Mouse (Mus musculus): ENCODE measurements at regions not wholly inside any gene's neighbourhood (a gene's known extent, or its start where the extent isn't known, plus 50 kb on each side); places are given as distances from the start of the nearest gene placed in this dataset.

- Histone ChIP-seq H3K4me1 (replicated peaks; ENCODE audit: control insufficient read depth, insufficient read depth, low read length) (no peaks in the 10 kb centered on the region), H3K4me3 (ENCODE audit: low read depth, low read length) (no peak overlapping the region), H3K27ac (ENCODE audit: low read depth, low read length) (no peak overlapping the region), H3K4me2 (ENCODE audit: low read depth, low read length, severe bottlenecking) (no peak overlapping the region), H3K9me3 (ENCODE audit: control insufficient read depth, low read length) (no peaks in the 10 kb centered on the region), H3K9ac (ENCODE audit: low read length) (no peak overlapping the region), H3K36me3 (ENCODE audit: control insufficient read depth, insufficient read depth, low read length) (no peaks in the 10 kb centered on the region), H3K27me3 (ENCODE audit: control insufficient read depth, insufficient read depth, low read length) (no peaks in the 10 kb centered on the region; the same call in 1 of the 2 replicates)
- WGBS: 85% methylated on average over 12 of the region's 12 CpGs
- ATAC-seq (replicated peaks; ENCODE audit: low FRiP score) (no peak), DNase-seq (ENCODE audit: low spot score) (no peak)
These were observed 205.6 kb upstream of the Bcor start for GRCm38 (mm10) chrX:12365582-12366323.

- no peak for ATAC-seq (replicated peaks; ENCODE audit: low FRiP score)
- no peak overlapping the region for H3K4me2 ChIP-seq (ENCODE audit: low read depth, low read length, severe bottlenecking)
- no peak overlapping the region for H3K9ac ChIP-seq (ENCODE audit: low read length)
- H3K9me3 ChIP-seq (ENCODE audit: control insufficient read depth, low read length): no peaks in the 10 kb centered on the region
- H3K27ac ChIP-seq (ENCODE audit: low read depth, low read length): no peak overlapping the region
- no peak overlapping the region for H3K4me3 ChIP-seq (ENCODE audit: low read depth, low read length)
- H3K4me1 ChIP-seq (replicated peaks; ENCODE audit: control insufficient read depth, insufficient read depth, low read length): no peaks in the 10 kb centered on the region
- DNase-seq (ENCODE audit: low spot score): no peak
- H3K36me3 ChIP-seq (ENCODE audit: control insufficient read depth, insufficient read depth, low read length): no peaks in the 10 kb centered on the region
- 87% methylated on average over 6 of the region's 6 CpGs for WGBS
- no peaks in the 10 kb centered on the region; the same call in 1 of the 2 replicates for H3K27me3 ChIP-seq (ENCODE audit: control insufficient read depth, insufficient read depth, low read length)
These were observed 206.6 kb upstream of the Bcor start for GRCm38 (mm10) chrX:12366801-12367200.

GRCm38 (mm10) chrX:12373670-12374069, 213.5 kb upstream of the Bcor start:
- Histone ChIP-seq H3K27ac (ENCODE audit: low read depth, low read length) (no peak overlapping the region), H3K4me3 (ENCODE audit: low read depth, low read length) (no peak overlapping the region), H3K36me3 (ENCODE audit: control insufficient read depth, insufficient read depth, low read length) (no peaks in the 10 kb centered on the region), H3K9ac (ENCODE audit: low read length) (no peak overlapping the region), H3K4me1 (replicated peaks; ENCODE audit: control insufficient read depth, insufficient read depth, low read length) (no peaks in the 10 kb centered on the region), H3K4me2 (ENCODE audit: low read depth, low read length, severe bottlenecking) (no peak overlapping the region), H3K27me3 (ENCODE audit: control insufficient read depth, insufficient read depth, low read length) (no peaks in the 10 kb centered on the region; the same call in 1 of the 2 replicates), H3K9me3 (ENCODE audit: control insufficient read depth, low read length) (no peaks in the 10 kb centered on the region)
- WGBS: 84% methylated on average over 6 of the region's 6 CpGs
- no peak for ATAC-seq (replicated peaks; ENCODE audit: low FRiP score)
- no peak for DNase-seq (ENCODE audit: low spot score)

GRCm38 (mm10) chrX:12375796-12376195, 211.8 kb upstream of the Atp6ap2 start:
- ATAC-seq (replicated peaks; ENCODE audit: low FRiP score) (no peak), DNase-seq (ENCODE audit: low spot score) (no peak)
- no peak overlapping the region for H3K4me3 ChIP-seq (ENCODE audit: low read depth, low read length)
- WGBS: 67% methylated on average over 1 of the region's 1 CpGs
- no peaks in the 10 kb centered on the region for H3K9me3 ChIP-seq (ENCODE audit: control insufficient read depth, low read length)
- H3K36me3 ChIP-seq (ENCODE audit: control insufficient read depth, insufficient read depth, low read length): no peaks in the 10 kb centered on the region
- no peak overlapping the region for H3K9ac ChIP-seq (ENCODE audit: low read length)
- H3K4me1 ChIP-seq (replicated peaks; ENCODE audit: control insufficient read depth, insufficient read depth, low read length): no peaks in the 10 kb centered on the region
- H3K27me3 ChIP-seq (ENCODE audit: control insufficient read depth, insufficient read depth, low read length): no peaks in the 10 kb centered on the region
- no peak overlapping the region for H3K4me2 ChIP-seq (ENCODE audit: low read depth, low read length, severe bottlenecking)
- no peak overlapping the region for H3K27ac ChIP-seq (ENCODE audit: low read depth, low read length)

DNA sequence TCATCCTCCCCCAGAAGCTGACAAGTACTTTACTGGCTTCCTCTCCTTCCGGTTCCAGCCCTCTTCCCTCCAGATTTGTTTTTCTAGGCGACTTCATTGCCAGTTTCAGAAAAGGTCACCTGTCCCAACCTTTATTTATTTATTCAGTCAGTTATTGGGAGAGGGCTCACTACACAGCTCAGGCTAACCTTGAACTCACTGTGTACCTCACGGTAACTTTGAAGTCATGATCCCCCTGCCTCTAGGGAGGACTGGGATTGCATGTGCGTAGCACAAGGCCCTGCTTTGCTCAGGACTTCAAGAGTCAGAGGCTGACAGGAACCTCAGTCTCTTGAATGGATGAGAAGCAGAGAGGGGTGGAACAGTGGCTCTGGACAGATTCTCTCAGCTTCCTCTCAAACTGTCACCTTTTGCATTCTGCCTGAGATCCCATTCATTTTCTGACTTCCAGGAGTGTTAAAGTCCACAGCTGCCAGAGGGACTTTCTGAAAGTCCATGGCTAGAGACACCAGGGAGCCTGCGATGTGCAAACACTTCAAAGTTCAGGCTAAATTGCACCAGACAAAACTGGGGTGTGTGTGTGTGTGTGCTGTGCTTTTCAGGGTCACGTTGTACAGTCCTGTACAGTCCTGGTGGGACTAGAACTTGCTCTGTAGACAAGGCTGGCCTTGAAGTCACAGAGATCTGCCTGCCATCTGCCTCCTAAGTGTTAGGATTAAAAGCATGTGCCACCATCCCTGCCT, 211.2 kb upstream of the Atp6ap2 start:
- Histone ChIP-seq H3K4me1 (replicated peaks; ENCODE audit: control insufficient read depth, insufficient read depth, low read length) (no peaks in the 10 kb centered on the region), H3K27me3 (ENCODE audit: control insufficient read depth, insufficient read depth, low read length) (no peaks in the 10 kb centered on the region), H3K27ac (ENCODE audit: low read depth, low read length) (no peak overlapping the region), H3K9me3 (ENCODE audit: control insufficient read depth, low read length) (no peaks in the 10 kb centered on the region), H3K4me2 (ENCODE audit: low read depth, low read length, severe bottlenecking) (no peak overlapping the region), H3K36me3 (ENCODE audit: control insufficient read depth, insufficient read depth, low read length) (no peaks in the 10 kb centered on the region), H3K9ac (ENCODE audit: low read length) (no peak overlapping the region), H3K4me3 (ENCODE audit: low read depth, low read length) (no peak overlapping the region)
- WGBS: 84% methylated on average over 6 of the region's 6 CpGs
- no peak for DNase-seq (ENCODE audit: low spot score)
- ATAC-seq (replicated peaks; ENCODE audit: low FRiP score): no peak

DNA sequence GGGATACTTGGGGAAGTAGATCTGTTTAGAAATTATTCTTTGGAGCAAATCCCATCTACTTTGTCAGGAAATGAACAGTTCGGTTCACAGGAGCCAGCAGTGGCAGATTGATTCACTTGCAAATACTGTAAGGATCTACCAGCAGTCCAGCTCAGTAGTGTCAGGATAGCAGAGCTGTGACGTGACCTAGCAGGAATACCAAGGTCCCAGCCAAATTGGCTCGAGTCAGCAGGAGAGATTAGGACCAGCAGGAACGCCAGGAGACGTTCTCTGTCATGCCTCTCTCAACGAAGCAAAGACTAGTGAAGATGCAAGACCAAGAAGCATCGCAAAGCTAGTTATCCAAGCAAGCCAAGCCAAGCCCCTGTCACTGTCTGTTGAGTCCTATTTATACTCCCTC, 210.2 kb upstream of the Atp6ap2 start:
- ATAC-seq (replicated peaks; ENCODE audit: low FRiP score): no peak
- H3K9ac ChIP-seq (ENCODE audit: low read length): no peak overlapping the region
- H3K4me2 ChIP-seq (ENCODE audit: low read depth, low read length, severe bottlenecking): no peak overlapping the region
- no peaks in the 10 kb centered on the region for H3K9me3 ChIP-seq (ENCODE audit: control insufficient read depth, low read length)
- H3K36me3 ChIP-seq (ENCODE audit: control insufficient read depth, insufficient read depth, low read length): no peaks in the 10 kb centered on the region
- no peak overlapping the region for H3K4me3 ChIP-seq (ENCODE audit: low read depth, low read length)
- WGBS: 84% methylated on average over 7 of the region's 7 CpGs
- H3K27ac ChIP-seq (ENCODE audit: low read depth, low read length): no peak overlapping the region
- no peaks in the 10 kb centered on the region for H3K27me3 ChIP-seq (ENCODE audit: control insufficient read depth, insufficient read depth, low read length)
- no peak for DNase-seq (ENCODE audit: low spot score)
- no peaks in the 10 kb centered on the region for H3K4me1 ChIP-seq (replicated peaks; ENCODE audit: control insufficient read depth, insufficient read depth, low read length)

DNA sequence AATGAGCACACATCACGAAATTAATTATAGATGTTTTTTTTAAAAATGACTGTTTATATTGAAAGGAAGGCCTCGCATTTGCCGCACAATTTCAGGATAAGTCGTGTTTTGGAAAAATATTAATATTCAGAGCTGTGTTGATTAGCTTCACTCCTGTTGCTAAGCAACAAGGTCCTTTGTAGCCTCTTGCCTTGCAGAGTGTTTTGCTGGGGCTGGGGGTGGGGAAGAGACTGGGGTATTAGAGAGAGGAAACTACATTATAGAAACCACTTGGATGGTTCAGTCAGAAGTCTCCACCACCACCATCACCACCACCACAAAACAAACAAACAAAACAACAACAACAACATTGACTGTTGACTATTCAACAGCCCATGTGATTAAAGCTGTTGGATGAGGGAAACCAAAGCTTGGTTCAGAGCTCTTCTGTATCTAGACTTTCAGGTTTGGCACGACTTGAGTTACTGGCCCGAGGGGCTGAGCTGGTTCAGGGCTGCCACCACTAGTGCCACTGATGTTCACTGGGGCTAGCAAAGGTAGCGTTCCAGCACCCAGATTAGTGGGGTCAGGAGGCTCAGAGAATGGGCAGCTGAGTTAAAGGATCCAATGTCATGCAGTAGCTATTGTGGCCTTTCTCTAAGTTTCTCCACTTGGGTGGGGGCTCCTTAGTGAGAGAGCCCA, 195.3 kb upstream of the Atp6ap2 start:
- H3K4me2 ChIP-seq (ENCODE audit: low read depth, low read length, severe bottlenecking): no peak overlapping the region
- no peaks in the 10 kb centered on the region for H3K9me3 ChIP-seq (ENCODE audit: control insufficient read depth, low read length)
- H3K4me3 ChIP-seq (ENCODE audit: low read depth, low read length): no peak overlapping the region
- DNase-seq (ENCODE audit: low spot score): no peak
- H3K9ac ChIP-seq (ENCODE audit: low read length): no peak overlapping the region
- no peaks in the 10 kb centered on the region; the same call in 1 of the 2 replicates for H3K27me3 ChIP-seq (ENCODE audit: control insufficient read depth, insufficient read depth, low read length)
- H3K27ac ChIP-seq (ENCODE audit: low read depth, low read length): no peak overlapping the region
- no peak for ATAC-seq (replicated peaks; ENCODE audit: low FRiP score)
- H3K4me1 ChIP-seq (replicated peaks; ENCODE audit: control insufficient read depth, insufficient read depth, low read length): no peaks in the 10 kb centered on the region
- no peaks in the 10 kb centered on the region for H3K36me3 ChIP-seq (ENCODE audit: control insufficient read depth, insufficient read depth, low read length)
- WGBS: 76% methylated on average over 7 of the region's 7 CpGs

DNA sequence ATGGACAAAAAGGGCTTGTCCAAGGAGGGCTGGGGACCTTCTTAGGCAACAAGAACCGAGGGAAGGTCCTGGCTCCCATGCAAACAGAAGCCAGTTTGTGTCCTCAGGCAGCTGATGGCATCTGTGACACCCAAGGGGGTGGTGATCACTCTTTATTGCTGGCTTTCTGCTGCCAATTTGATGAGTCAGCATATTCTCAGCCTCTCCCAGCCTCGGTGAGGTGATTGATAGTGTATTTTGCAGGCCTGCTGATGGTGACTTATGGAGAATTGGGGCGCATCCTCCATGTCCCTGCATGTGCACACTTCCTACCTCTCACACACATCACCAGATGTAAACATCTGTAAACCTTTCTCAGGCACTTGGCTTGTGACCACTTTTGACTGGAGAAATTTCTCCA, 178.3 kb upstream of the Atp6ap2 start:
- DNase-seq (ENCODE audit: low spot score): no peak
- no peak for ATAC-seq (replicated peaks; ENCODE audit: low FRiP score)
- Histone ChIP-seq H3K4me2 (ENCODE audit: low read depth, low read length, severe bottlenecking) (no peak overlapping the region), H3K9me3 (ENCODE audit: control insufficient read depth, low read length) (no peaks in the 10 kb centered on the region), H3K9ac (ENCODE audit: low read length) (no peak overlapping the region), H3K4me3 (ENCODE audit: low read depth, low read length) (no peak overlapping the region), H3K36me3 (ENCODE audit: control insufficient read depth, insufficient read depth, low read length) (no peaks in the 10 kb centered on the region), H3K27me3 (ENCODE audit: control insufficient read depth, insufficient read depth, low read length) (no peaks in the 10 kb centered on the region), H3K27ac (ENCODE audit: low read depth, low read length) (no peak overlapping the region), H3K4me1 (replicated peaks; ENCODE audit: control insufficient read depth, insufficient read depth, low read length) (no peaks in the 10 kb centered on the region)
- 78% methylated on average over 3 of the region's 3 CpGs for WGBS

Measured in forebrain, embryonic 11.5 days (tissue).